Mouse (Mus musculus): ENCODE results near the gene Lztr1.

DNA sequence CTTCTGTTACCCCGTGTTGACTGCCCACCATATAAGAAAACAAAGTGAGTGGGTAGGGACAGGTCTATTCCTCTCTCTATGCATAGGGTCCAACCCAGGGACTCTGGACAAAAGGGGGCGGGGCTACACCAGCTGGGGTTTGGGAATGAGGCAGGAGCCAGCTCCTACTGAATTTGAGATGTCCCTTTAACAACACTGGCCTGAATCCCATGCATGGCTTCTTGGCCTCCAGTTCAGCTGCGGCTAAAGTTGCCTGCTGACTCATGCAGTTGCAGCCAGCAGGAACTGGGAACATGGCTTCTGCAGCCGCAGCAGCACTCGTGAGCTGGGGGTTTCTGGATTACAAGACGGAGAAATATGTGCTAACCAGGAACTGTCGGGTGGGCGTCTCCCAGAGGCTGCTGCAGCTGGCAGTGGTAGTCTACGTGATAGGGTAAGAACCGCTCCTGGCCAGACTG lies 53.3 kb downstream of the Lztr1 start, which contains the start of gene P2rx6:
- no peak for TF ChIP-seq CTCF (IDR thresholded peaks at IDR 0.05; ENCODE audit: low read depth, low read length)
- no peak for TF ChIP-seq POLR2A (IDR thresholded peaks at IDR 0.05; ENCODE audit: insufficient read depth, low read length)

All from ES-Bruce4 (cell line).